Mouse (Mus musculus) intestine, embryonic 15.5 days (tissue): ENCODE data around the gene Kif1b. TPM values are rescaled to one million over a fixed set of nuclear protein-coding genes. Genes with fewer than 3 reads are reported as not detected.

Experiments used
- ATAC-seq: fragments of 200-750 bp; cut with Nextera tagmentation; 2 replicates; pipeline ENCODE4 v1.8.0; 2017; ENCODE audit warnings: moderate TSS enrichment, moderate library complexity
- H3K27ac ChIP-seq: fragments of 300-500 bp; sonication (generic); 2 replicates; pipeline ENCODE4 v1.5.1; 2015; ENCODE audit warnings: mild to moderate bottlenecking, inconsistent platforms
- H3K27me3 ChIP-seq: fragments of 300-500 bp; sonication (generic); replicated peaks from 2 replicates; pipeline ENCODE4 v1.6.1; 2015; ENCODE audit warnings: inconsistent platforms
- H3K36me3 ChIP-seq: fragments of 300-500 bp; sonication (generic); 2 replicates; pipeline ENCODE4 v1.6.1; 2015; ENCODE audit warnings: inconsistent platforms
- H3K4me1 ChIP-seq: fragments of 300-500 bp; sonication (generic); replicated peaks from 2 replicates; pipeline ENCODE4 v1.6.1; 2015; ENCODE audit warnings: inconsistent platforms
- H3K4me2 ChIP-seq: fragments of 300-500 bp; sonication (generic); replicated peaks from 2 replicates; pipeline ENCODE4 v1.6.1; 2015; ENCODE audit warnings: mild to moderate bottlenecking, inconsistent platforms
- H3K4me3 ChIP-seq: fragments of 300-500 bp; sonication (generic); replicated peaks from 2 replicates; pipeline ENCODE4 v1.5.1; 2015; ENCODE audit warnings: inconsistent platforms
- H3K9ac ChIP-seq: fragments of 300-500 bp; sonication (generic); 2 replicates; pipeline ENCODE4 v1.6.1; 2015; ENCODE audit warnings: inconsistent platforms
- H3K9me3 ChIP-seq: fragments of 300-500 bp; sonication (generic); 2 replicates; pipeline ENCODE4 v1.6.1; 2016; ENCODE audit warnings: inconsistent platforms
- WGBS: fragments of 180-500 bp; shearing (Covaris S2); methylation state at CpG from one replicate; pipeline ENCODE4 v1.1.7; 2015; 5-methylcytosine and 5-hydroxymethylcytosine counted together
- polyA plus RNA-seq: library from polyadenylated mRNA; unstranded; fragments of >200 nt; fragmentation: Nextera tagmentation; extraction: Ambion mirVana; gene quantifications from 2 replicates; pipeline ENCODE4 v1.2.1, GENCODE M21; 2015

The Kif1b gene
- 23.3 and 25.5 TPM in 2 replicates for polyA plus RNA-seq

DNA sequence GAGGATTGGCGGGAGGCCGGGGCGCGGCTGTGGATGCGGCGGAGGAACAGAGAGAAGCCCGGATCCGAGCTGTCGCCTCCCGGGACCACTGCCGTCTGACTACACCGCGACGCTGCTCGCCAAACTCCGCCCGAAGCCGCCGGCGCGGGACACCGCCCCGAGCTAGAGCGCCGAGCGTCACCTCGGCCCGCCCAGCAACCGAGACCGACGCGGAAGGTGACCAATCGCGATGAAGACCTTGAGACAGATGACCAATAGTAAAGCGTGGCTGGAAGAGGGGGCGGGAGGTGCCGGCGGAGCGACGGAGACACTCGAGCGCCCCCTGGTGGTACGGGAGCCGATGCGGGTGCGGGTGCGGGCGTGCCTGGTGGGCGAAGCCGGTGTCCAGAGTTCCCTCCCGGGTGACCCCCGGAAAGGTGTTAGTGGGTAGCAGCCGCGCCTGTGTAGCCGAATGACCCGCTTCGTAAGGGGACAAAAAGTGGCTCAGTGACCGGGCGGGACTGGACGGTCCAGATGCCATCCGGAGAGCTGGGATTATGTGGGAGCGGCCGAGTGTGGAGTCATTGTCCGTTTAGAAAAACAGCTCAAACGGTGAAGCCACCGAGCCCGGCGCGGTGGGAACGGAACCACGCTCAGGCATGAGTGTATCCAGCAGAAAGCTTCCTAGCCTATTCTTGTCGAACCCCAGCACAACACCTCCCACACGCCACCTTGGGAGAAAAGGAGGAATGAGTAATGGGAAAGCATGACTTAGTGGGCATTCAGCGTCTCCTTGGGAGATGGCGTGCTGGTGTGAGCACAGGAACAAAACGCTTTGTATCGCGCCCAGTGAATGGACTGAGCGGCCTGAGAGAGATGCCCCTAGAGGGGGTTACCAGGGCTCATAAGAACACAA, at the start of gene Kif1b:
TSS of gene Kif1b (minus strand) at position 98 of the 895 bp plus-strand sequence.
- Histone ChIP-seq H3K4me1 (0 out of 2 replicates have a peak, but pooled peaks cover 9% of the 10 kb centered on the region), H3K27me3 (no peaks in the 10 kb centered on the region), H3K27ac (peak within 1 kb of the TSS; percentile 90), H3K36me3 (no peaks in the 10 kb centered on the region), H3K9me3 (no peaks in the 10 kb centered on the region), H3K4me2 (peak within 1 kb of the TSS; percentile 80), H3K4me3 (peak within 1 kb of the TSS; percentile 79), H3K9ac (peak within 1 kb of the TSS; percentile 80)
- WGBS = under 1% methylated on average over 79 of the region's 79 CpGs
- ATAC-seq = peak; percentile 99

- Histone ChIP-seq H3K9ac (no peak overlapping the region), H3K36me3 (peaks cover 57% of the 10 kb centered on the region), H3K9me3 (no peaks in the 10 kb centered on the region), H3K27me3 (no peaks in the 10 kb centered on the region), H3K4me1 (no peaks in the 10 kb centered on the region), H3K4me3 (no peak overlapping the region), H3K27ac (no peak overlapping the region), H3K4me2 (no peak overlapping the region)
- no peak for ATAC-seq
- WGBS = 97% methylated on average over 8 of the region's 8 CpGs
These were observed 47.2 kb upstream of the Kif1b start for GRCm38 (mm10) chr4:149354671-149355070.

DNA sequence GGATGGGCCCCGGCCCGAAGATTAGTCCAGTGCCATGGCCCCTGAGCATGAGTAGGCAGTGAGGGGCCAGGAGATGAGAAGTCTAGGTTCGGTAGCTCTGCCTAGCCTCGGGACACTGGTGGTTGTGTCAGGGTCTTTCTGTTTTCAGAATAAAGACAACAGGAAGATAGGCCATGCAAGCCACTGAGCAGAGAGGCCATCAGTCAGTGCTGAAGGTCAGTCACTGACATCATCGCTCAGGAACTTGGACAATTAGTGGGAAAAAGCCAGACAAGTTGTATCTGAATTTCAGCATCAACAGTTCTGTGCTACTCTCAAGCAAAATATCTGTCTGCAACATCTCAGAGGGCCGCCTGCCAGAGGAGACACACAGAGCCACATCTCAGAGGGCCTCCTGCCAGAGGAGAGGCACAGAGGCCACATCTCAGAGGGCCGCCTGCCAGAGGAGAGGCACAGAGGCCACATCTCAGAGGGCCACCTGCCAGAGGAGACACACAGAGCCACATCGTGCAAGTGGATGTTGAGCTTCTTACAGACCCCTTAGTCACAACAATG, 44.2 kb upstream of the Kif1b start:
- Histone ChIP-seq H3K36me3 (peaks cover 58% of the 10 kb centered on the region), H3K9ac (no peak overlapping the region), H3K9me3 (no peaks in the 10 kb centered on the region), H3K27me3 (no peaks in the 10 kb centered on the region), H3K27ac (no peak overlapping the region), H3K4me2 (no peak overlapping the region), H3K4me1 (no peaks in the 10 kb centered on the region), H3K4me3 (no peak overlapping the region)
- 82% methylated on average over 8 of the region's 8 CpGs for WGBS
- ATAC-seq = no peak

DNA sequence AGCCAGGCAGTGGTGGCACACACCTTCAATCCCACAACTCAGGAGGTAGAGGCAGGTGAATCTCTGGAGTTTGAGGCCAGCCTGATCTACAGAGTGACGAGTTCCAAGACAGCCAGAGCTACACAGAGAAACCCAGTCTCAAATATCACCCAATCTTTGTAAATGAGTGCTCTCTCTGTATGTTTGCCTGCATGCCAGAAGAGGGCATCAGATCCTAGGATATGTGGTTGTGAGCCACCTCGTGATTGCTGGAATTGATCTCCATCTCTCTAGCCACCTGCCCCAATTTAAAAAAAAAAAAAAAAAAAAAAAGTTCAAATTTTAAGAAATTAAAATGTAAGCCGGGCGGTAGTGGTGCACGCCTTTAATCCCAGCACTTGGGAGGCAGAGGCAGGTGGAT, 41.5 kb upstream of the Kif1b start:
- Histone ChIP-seq H3K36me3 (peaks cover 47% of the 10 kb centered on the region), H3K4me3 (no peak overlapping the region), H3K27ac (no peak overlapping the region), H3K4me1 (no peaks in the 10 kb centered on the region), H3K27me3 (no peaks in the 10 kb centered on the region), H3K9me3 (no peaks in the 10 kb centered on the region), H3K9ac (no peak overlapping the region), H3K4me2 (no peak overlapping the region)
- no peak for ATAC-seq
- 77% methylated on average over 5 of the region's 5 CpGs for WGBS

GRCm38 (mm10) chr4:149345873-149346272, 38.4 kb upstream of the Kif1b start:
- no peaks in the 10 kb centered on the region for H3K4me1 ChIP-seq
- no peak overlapping the region for H3K4me3 ChIP-seq
- H3K9me3 ChIP-seq = no peaks in the 10 kb centered on the region
- H3K27me3 ChIP-seq = no peaks in the 10 kb centered on the region
- H3K36me3 ChIP-seq = peaks cover 45% of the 10 kb centered on the region
- ATAC-seq = no peak
- WGBS = 85% methylated on average over 5 of the region's 5 CpGs
- H3K27ac ChIP-seq = no peak overlapping the region
- H3K9ac ChIP-seq = no peak overlapping the region
- H3K4me2 ChIP-seq = no peak overlapping the region

DNA sequence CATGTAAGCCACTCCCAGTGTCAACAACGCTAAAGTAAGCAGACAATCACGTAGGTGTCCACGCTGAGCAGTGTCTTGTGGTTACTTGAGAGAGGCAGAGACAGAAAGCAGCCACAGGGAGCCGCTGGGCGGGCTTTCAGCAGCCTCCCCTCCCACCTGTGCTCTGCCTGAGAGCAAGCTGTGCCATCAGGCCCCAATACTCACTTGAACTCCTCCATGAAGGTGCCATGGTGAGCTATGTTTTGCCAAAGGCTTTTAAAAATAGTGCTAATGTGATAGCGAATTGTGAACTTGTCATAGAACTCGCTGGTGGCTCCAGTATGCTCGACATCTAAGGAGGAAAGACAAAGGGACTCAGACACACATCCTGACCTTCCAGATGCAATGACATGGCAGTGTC, 36.8 kb upstream of the Kif1b start:
- Histone ChIP-seq H3K27ac (no peak overlapping the region), H3K4me3 (no peak overlapping the region), H3K36me3 (peaks cover 37% of the 10 kb centered on the region), H3K4me1 (no peaks in the 10 kb centered on the region), H3K9ac (no peak overlapping the region), H3K9me3 (no peaks in the 10 kb centered on the region), H3K27me3 (no peaks in the 10 kb centered on the region), H3K4me2 (no peak overlapping the region)
- ATAC-seq = no peak
- WGBS = 76% methylated on average over 8 of the region's 8 CpGs

DNA sequence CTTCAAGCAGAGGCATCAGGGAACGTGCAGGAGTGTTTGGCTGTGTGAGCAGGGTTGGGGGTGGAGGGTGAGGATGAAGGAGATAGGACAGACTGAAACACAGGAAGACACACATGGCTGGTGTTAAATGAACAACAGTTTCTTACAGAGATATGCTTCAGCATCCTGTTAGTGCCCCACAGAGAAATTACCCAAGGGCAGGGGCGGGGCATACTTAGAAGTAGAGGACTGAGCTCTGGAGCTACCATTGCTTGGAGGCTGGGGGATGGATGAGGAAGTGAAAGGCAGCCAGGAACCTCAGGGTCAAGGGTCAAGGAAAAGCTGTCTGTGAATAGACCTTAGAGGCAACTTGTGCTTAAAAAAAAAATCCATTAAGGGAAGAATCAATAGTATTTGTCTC, 33.2 kb upstream of the Kif1b start:
- no peaks in the 10 kb centered on the region for H3K4me1 ChIP-seq
- H3K4me3 ChIP-seq = no peak overlapping the region
- WGBS = 60% methylated on average over 2 of the region's 2 CpGs
- no peak overlapping the region for H3K27ac ChIP-seq
- ATAC-seq = peak; percentile 31
- no peak overlapping the region for H3K4me2 ChIP-seq
- no peaks in the 10 kb centered on the region for H3K9me3 ChIP-seq
- peaks cover 33% of the 10 kb centered on the region for H3K36me3 ChIP-seq
- no peak overlapping the region for H3K9ac ChIP-seq
- no peaks in the 10 kb centered on the region for H3K27me3 ChIP-seq

GRCm38 (mm10) chr4:149339426-149340214, 32.1 kb upstream of the Kif1b start:
- Histone ChIP-seq H3K4me1 (no peaks in the 10 kb centered on the region), H3K36me3 (peaks cover 42% of the 10 kb centered on the region), H3K9me3 (no peaks in the 10 kb centered on the region), H3K27ac (no peak overlapping the region), H3K4me3 (no peak overlapping the region), H3K4me2 (no peak overlapping the region), H3K27me3 (no peaks in the 10 kb centered on the region), H3K9ac (no peak overlapping the region)
- ATAC-seq = no peak
- 67% methylated on average over 5 of the region's 5 CpGs for whole genome bisulfite sequencing

- H3K4me1 ChIP-seq = no peaks in the 10 kb centered on the region
- no peak overlapping the region for H3K4me3 ChIP-seq
- no peak overlapping the region for H3K27ac ChIP-seq
- H3K27me3 ChIP-seq = no peaks in the 10 kb centered on the region
- H3K36me3 ChIP-seq = peaks cover 44% of the 10 kb centered on the region
- WGBS = 84% methylated on average over 2 of the region's 2 CpGs
- H3K4me2 ChIP-seq = no peak overlapping the region
- H3K9ac ChIP-seq = no peak overlapping the region
- no peak for ATAC-seq
- no peaks in the 10 kb centered on the region for H3K9me3 ChIP-seq
These were observed 30.6 kb upstream of the Kif1b start for GRCm38 (mm10) chr4:149338137-149338536.

- H3K9me3 ChIP-seq = no peaks in the 10 kb centered on the region
- H3K9ac ChIP-seq = no peak overlapping the region
- no peak overlapping the region for H3K27ac ChIP-seq
- H3K36me3 ChIP-seq = peaks cover 48% of the 10 kb centered on the region
- H3K27me3 ChIP-seq = no peaks in the 10 kb centered on the region
- no peak overlapping the region for H3K4me3 ChIP-seq
- WGBS = 77% methylated on average over 9 of the region's 9 CpGs
- no peak overlapping the region for H3K4me2 ChIP-seq
- H3K4me1 ChIP-seq = no peaks in the 10 kb centered on the region
- no peak for ATAC-seq
These were observed 29.9 kb upstream of the Kif1b start for GRCm38 (mm10) chr4:149337353-149337752.

GRCm38 (mm10) chr4:149336302-149336701, 28.8 kb upstream of the Kif1b start:
- Histone ChIP-seq H3K9ac (no peak overlapping the region), H3K4me1 (no peaks in the 10 kb centered on the region), H3K4me2 (no peak overlapping the region), H3K9me3 (no peaks in the 10 kb centered on the region), H3K27me3 (no peaks in the 10 kb centered on the region), H3K27ac (no peak overlapping the region), H3K36me3 (peaks cover 54% of the 10 kb centered on the region), H3K4me3 (no peak overlapping the region)
- ATAC-seq = no peak
- 90% methylated on average over 7 of the region's 7 CpGs for WGBS

GRCm38 (mm10) chr4:149334881-149335280, 27.4 kb upstream of the Kif1b start:
- H3K27ac ChIP-seq = no peak overlapping the region

More at GRCm38 (mm10) chr4:149334881-149335280, 27.4 kb upstream of the Kif1b start:
- no peak overlapping the region for H3K4me3 ChIP-seq
- 92% methylated on average over 11 of the region's 11 CpGs for WGBS
- ATAC-seq = no peak
- no peaks in the 10 kb centered on the region for H3K4me1 ChIP-seq
- no peaks in the 10 kb centered on the region for H3K9me3 ChIP-seq
- no peak overlapping the region for H3K9ac ChIP-seq
- no peak overlapping the region for H3K4me2 ChIP-seq
- peaks cover 64% of the 10 kb centered on the region for H3K36me3 ChIP-seq
- no peaks in the 10 kb centered on the region for H3K27me3 ChIP-seq
